Mouse (Mus musculus): ENCODE data around the gene St6galnac6.

GRCm38 (mm10) chr2:32642813-32643212 is 43.3 kb downstream of the St6galnac6 start:
- TF ChIP-seq CTCF (IDR thresholded peaks at IDR 0.05; ENCODE audit: control insufficient read depth, insufficient read depth, low read length) (no peak), POLR2A (IDR thresholded peaks at IDR 0.05; ENCODE audit: borderline replicate concordance, control insufficient read depth, low read depth, low read length) (no peak)
